Mouse (Mus musculus): ENCODE data around the gene Wscd1.
"Not testable (repeated sequence)": the region's sequence is repeated elsewhere in the genome, so short reads cannot be mapped to it uniquely, and the experiment has no call there.

Wscd1 gene

DNA sequence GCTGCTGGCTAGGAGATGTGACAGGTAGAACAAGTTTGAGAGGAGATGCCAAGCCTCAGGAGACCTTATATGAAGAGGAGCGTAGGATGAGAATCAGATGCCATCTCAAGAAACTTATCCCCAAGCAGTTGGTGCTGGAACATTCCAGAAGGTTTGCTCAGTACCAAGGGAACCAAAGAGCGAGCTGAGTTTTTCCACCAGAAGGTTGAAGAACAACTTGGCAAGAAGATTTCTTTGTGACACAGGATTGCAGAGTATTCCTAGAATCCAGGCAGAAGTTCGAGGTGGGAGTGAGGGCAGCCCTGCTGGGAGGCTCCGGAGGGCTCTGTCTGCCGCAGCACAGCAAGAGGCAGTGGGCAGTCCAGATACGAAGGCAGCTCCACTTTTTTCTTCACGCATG is 21.4 kb downstream of the Wscd1 start:
- DNase-seq, result no peak

DNA sequence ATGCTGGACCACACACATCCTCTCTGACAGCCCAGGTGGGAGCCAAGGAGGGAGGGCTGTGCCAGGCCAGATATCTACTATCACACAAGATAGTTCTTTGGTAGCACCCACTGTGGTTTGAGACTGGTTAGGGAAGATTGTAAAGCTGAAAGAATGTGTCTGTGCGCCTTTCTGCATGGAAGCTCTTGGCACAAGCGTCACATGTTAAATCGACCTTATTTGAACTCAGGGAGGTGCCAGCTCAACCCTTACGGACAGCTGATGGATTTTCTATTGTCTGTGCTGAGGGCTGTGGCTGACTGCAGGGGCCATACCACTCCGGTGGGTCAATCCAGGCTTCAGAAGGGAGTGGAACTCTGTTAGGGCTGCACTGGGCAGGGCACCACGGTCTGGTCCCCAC is 22.3 kb downstream of the Wscd1 start:
- DNase-seq, result no peak

DNA sequence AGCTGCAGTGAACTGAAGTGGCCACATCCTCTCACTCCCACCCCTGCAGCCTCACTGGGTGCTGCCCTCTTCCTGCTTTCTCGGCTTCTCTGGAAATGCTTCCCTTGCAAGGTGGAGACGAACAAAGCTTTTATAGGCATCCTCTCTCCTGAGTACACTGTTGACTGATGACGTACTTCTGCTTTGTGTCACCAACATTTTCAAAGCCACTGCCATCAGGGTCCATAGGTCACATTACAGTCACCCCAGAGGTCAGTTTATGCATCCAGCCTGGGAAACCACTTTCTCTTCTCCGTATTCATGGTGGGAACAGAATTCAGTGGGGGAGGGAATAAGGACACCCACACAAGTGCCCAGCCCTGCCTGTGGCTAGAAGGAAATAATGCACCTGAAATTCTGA is 23.1 kb downstream of the Wscd1 start:
- no peak for DNase-seq

DNA sequence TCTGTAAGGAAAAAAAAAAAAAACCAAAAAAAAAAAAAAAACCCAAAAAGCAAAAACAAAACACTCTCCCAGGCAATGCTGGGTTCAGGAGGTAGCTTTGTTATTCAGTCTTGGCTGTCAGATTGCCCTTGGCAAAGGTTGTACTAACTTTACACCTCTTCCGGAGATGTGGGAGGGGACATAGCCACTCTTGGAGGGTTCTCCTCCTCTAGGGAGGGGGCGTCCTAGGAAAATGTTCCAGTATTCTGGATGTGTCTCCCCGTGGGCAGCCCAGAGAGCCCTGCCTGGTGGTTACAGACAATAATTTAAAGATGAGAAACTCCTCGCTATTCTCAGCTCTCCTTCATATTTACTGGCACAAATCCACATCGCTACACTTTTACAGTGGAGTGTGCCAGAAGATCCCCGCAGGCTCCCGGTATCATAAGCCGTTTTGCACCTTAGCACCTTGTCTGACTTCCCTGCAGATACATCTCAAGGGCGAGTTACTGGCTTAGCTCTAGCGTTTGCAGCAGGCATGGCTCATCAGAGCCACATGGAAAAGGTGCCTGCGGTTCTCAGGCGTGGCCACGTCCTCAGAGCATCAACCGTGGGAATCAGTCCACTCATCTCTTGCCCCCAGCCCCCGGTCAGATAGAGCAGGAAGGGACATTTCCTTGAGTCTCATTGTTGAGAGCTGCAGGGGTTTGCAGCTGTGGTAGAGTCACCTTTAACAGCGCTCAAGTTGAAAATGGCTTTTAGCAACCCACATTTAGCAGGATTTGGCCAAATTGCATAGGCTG is 24.5 kb downstream of the Wscd1 start:
- DNase-seq, result no peak

DNA sequence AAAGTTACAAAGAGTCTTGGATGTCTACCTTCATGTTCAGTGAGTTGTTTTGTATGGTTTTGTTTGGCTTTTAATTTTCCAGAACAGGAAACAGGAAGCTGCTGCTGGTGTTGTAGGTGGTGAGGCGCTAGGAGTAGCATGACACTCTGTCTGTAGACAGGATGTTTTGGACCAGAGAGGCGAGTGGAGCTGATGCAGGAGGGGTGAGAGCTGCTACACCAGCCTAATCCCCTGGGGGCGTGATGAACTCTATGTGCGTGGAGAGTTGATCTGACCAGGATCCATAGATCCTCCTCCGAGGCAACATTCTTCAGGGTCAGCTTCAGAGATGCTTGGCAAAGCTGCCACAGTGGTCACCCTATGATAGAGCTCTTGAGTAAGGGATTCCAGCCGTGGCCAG is 25.3 kb downstream of the Wscd1 start:
- peak; percentile 15 for DNase-seq

DNA sequence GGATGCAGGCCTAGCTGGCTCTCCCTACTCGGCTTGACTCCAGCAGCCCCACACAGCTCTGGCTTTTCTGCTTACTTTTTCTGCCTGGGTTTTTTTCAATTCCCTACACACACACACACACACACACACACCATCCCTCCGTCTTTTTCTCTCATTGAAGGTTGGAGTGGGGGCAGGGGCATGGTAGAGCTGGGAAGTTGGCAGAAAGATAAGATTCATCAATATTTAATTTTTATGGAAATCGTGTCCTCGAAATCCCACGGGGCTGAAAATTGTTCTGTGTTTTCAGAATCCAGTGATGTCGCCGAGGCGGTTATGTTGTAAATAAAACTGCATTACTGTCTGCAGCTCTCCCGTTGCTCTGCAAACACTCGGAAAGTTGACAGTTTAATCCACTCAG is 29.9 kb downstream of the Wscd1 start:
- no peak for DNase-seq

DNA sequence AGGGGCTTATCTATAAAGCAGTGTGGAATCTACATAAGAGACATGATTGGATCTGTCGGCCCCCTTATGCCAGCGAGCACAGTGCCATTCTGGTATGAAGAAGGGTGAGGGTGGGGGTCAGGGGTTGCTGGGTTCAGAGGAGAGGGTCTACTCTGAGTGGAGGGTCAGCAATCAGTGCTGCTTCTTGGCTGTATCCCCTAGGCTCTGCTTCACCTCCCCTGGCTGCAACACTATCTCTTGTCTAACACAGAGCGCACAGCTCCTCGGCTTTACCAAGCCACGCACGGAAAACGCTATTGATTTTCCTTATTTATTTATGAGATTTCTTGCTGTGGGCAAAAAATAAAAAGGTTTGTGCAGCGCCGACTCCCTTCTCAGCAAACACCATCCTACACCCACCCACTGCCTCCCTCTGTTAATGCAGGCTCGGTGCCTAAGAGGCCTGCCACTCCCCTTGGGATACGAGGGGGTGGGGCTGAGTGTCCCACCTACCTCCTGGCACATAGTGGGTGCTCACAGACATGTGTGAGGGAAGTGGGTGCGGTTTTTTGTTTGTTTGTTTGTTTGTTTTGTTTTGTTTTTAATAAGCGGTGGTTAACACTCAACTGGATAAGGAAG is 32.1 kb downstream of the Wscd1 start:
- DNase-seq, result no peak

DNA sequence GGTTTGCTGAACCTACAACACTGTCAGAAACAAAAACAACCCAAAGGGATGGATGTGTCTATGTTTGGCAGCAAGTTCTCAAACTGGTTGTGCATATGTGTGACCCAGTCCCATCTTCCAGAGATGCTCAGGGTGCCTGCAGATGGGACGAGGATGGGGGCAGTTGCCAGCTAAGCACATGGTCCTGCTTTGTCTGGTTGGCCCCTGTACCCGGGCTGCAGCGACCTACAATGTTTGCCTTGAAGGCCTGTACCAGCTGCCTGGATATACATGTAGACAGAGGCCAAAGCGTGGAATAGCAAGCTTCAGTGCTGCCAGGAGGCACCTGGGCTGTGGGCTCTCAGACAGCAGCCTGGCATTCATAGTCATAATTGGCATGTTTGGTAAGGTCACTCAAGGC is 35.8 kb downstream of the Wscd1 start:
- no peak for DNase-seq

DNA sequence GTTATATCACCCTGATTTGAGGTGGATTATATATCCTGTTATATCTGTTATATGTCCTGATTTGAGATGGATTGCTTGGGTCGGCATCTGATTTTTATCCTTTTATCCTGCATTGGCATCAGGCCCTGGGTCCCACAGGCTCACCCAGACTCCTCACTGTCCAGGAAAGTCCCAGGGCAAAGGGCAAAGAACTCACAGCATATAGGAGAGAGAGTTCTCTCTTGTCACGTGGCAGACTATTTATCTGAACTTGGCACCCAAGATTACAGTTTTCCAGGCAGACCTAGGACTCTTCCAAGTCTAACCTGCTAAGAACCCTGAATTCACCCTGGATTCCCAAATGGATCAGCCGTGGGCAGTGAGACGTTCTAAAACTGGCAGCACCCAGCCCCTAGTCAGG is 38.5 kb downstream of the Wscd1 start:
- DNase-seq, result no peak

DNA sequence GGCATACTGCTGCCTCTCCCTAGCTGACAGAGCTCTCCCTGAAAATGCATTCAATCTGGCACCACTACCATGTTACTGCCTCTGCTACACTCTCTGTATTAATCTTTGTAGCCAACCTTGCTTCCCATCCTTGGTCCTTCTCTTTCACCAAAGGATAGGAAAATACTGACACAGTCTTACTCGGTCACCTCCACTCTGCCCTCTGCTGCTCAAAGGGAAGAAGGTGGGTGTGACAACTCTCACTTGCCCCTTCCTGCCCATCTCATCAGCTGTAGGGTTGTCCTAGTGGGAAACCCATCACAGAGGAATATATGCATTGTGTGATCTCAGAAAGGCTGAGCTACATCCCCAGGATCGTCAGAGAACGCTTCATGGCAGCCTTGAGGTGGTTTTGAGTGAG is 40.5 kb downstream of the Wscd1 start:
- no peak for DNase-seq

DNA sequence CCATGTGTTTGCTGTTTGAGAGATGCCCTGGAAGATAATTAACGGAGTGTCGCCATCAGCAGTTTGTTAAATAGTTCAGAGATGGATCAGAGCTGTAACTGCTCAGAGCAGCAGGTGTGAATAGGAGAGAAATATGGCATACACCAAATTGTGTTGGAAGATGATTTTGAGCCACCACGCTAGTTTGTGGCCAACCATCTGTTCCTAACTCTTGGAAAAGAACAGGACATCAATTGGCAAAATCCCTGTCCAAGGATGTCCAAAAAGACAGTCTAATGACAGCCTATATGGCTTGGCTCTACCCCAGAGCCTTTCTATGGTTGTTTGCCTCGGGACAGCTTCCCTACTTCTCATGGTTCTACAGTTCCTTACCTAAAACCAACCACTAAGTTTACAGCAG is 49.5 kb downstream of the Wscd1 start:
- no peak for DNase-seq

DNA sequence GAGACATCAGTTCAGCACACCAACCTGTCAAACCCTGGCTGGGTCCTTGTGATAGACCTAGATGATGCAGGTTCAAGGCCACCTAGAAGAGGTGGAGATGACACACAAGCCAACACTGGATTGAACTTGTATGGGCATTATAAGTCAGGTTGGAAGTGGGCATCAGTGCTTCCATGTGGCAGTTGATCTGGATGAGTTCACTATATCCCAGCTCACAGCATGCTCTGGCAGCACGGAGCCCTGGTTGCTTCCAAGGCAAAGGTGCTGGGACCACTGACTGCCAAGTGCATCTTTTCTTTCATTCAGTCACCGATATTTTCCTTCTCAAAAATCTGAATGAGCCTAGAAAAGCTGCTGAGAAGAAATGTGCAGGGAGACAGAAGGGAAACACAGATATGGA is 58.8 kb downstream of the Wscd1 start:
- no peak for DNase-seq

DNA sequence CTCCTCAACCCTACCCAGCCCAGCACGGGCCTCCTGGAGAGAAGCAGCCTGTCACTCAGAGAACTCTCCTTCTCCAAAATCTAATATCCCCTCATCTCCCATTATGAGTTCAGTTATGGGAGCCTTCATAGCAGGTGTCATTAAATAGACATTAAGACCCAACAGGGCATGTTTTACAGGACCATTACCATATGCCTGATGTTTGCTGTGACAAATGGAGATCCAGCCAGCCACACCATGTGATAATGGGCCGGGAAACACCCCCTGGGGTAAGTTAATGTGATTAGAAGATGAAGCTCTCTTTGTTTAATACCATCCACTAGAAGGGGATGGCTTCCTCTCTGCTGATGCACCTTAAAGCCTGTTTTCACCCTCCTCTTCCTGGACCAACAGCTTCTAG is 62.1 kb downstream of the Wscd1 start:
- DNase-seq, result no peak

DNA sequence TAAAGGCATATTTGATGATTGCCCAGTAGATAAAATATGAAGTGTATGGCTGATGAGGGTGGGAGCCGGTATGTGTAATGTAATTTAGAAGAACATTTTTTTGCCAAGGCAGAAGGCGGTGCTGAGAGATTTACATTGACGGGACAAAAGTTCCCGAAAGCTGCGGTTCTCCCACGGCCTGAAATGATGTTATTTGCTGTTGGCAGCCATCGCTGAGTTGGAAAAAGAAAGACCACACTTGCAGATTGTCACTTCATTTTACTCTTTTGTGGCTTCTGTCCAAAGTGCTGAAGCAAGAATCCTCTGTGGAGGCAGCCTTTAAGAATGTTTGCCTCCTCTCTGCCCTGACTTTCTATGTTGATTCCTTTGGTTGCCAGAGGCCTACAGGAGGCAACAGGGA is 63.2 kb downstream of the Wscd1 start:
- DNase-seq, result no peak

DNA sequence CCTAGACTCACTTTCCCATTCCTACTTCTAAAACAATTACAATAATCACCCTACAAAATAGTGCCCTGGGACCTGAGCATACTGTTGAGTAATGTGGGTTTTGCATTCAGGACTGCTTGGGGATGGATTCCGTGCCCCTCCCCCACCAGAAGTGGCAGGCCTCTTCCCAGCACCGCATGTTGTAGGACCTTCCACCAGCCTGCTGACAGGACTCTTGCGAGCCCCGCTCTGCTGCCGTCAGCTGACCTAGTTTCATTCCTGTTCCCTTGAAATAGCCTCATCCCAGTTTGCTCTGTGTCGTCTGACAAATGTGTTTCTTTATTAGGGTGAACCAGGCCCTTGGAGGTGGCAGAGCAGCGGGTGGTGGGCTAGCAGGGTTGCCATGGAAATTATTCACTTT is 64.8 kb downstream of the Wscd1 start:
- DNase-seq, result no peak

DNA sequence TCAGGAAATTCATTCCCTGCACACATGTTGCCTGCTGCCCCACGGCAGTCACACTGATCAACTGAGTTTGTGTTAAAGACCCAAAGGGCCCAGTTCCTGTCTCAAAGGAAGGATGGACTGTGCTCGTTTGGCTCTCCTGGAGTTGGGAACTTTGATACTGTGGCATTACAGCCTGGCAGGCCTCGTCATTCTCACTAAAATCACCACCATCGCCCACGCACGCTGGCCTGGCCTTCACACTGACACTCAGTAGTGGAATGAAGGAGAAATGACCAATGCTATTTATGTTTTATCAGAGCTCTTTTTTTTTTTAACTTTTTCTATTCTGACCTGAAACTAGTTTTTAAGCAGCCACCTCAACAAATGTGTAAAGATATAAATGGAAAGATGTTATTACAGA is 65.6 kb downstream of the Wscd1 start:
- DNase-seq, result no peak

DNA sequence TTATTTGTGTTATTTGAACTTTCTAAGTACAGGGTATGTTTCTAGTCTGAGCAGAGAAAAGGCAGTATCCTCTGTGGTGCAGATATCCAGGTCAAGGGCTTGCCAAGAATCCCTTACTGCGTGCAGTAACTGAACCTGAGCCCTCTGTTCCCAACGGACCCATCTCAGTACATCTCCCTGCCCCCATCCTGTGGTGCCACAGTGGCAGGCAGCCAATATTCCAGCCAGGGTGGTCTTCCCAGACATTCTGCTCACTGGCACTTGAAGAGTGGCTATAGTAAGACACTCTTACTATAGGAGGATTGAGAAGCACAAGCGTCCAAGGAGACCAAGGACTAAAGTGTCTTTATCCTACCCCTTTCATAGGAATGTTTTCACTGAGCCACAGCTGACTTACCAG is 67.2 kb downstream of the Wscd1 start:
- DNase-seq, result no peak

DNA sequence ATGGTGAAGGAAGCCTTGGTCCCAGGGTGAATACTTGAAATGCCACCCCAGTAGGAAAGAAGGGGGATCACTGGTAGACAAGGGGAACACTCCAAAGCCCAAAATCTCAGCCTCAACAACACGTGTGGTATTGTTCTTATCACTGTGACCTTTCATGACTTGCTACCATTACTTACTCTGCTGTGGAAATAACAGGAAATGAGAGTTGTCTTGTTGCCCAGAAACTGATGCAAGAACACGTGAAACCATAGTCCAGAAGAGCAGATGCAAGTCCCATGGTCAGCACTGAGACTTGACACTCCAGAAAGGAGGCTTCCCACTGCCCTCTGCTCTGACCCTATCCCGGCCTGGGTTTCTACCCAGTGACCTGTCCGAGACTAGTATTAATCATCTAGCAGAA is 67.6 kb downstream of the Wscd1 start:
- DNase-seq, result no peak

DNA sequence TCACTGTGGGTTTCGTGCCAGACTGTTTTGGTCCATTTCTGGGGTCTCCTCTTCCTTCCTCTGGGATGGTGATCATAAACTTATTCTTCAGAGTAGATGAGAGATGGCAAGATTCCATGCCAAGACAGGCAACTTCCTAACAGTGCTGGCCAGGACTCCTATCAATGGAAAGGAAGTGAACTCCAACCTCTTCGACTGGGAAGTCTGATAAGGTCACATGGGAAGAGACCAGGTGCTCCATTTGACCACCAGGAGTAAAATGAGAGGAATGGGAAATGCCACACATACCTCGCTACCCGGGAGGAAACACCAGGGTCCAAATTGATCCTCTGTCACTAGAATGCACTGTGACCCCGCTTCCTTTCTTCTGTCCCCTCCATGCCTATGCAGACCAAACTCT is 68.4 kb downstream of the Wscd1 start:
- no peak for DNase-seq

DNA sequence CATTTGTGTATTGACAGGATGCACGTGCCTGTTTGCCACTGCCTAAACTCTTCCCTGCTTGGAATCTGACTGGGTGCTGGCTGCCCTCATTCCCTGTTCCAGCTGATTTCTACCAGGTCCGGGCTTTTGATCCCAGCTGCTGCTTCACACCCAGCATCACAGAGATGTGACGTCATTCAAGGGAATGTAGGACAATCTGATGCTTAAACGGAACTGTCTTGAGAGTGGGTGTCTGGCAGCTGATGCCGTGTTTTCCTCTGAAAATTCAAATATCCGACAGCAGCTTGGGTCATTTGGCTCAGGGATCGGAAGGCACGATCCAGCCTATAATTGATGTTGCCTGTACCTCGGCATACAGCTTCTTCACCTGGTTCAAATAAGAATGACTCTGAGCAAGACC is 70.2 kb downstream of the Wscd1 start:
- DNase-seq, result no peak

DNA sequence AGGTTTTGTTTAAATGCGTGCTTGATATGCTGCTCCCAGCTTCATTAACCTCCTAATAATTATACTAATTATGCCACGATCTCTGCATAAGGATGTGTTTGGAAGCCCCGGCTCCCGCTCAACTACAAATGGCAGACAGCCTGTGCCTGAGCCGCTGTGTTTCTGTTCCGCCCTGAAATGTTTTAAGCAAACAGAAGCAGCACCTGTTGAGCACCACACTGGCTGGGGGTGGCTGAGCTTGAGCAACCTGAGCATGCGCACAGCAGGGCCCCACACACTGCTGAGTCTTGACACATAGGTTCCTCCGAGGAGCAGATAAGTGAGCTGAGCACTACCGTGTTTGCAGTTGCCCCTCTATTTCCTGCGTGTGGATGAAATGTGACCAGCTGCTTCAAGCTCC is 71.1 kb downstream of the Wscd1 start:
- DNase-seq, result no peak

DNA sequence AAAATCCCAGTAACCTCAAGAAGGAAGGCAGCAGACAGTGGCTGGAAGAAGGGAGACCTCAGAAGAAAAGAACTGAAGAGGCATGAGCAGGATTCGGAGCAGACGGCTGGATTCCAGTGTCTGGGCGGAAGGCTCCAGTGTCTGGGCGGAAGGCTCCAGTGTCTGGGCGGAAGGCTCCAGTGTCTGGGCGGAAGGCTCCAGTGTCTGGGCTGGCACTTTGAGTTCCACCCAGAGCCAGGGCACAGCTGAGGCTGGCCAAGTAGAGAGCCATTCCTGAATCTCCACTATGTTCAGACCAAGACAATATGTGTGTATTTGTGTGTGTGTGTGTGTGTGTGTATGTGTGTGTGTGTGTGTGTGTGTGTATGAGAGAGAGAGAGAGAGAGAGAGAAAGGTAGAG is 71.8 kb downstream of the Wscd1 start:
- DNase-seq, result not testable (repeated sequence)

DNA sequence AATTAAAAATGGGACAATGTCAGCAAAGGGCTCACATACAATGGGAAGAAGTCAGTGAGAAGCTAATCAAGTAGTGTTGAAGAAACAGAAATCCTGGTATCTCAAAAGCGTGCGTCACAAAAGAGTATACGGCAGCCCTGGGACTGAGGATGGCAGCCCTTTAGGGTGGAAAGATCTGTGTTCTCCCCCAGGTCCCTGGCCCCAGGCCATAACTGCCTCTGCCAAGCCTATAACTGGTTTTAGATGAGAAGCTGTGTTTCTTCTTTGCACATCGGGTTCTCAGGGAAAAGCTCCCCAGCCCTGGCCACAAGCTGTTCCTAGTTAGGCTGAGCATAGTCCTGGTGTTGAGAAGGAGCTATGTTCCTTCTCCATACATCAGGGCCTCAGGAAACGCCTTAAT is 72.3 kb downstream of the Wscd1 start:
- no peak for DNase-seq

DNA sequence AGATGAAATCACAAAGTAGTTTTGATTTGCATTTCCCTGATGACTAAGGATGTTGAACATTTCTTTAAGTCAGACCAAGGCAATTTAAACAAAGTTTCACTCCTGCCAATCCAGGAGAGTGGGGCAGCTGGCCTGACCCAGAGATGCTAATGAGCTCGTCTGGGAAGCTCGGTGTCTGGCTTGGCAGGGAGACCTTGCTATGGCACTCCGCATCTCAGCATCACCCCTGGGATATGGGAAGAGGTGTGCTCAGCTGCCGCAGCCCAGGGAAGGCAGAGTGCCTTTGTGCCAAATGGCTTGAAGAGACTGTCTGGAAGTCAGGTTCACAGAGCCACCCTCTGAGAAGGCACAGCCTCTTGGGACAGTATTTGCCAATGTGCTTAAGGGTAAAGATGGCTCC is 75.3 kb downstream of the Wscd1 start:
- no peak for DNase-seq

All from thymus, postnatal 25 days (tissue).